Mouse (Mus musculus) urinary bladder, postnatal 10 days (tissue): ENCODE results near the gene Fam83f.
"Not testable (repeated sequence)": the region's sequence is repeated elsewhere in the genome, so short reads cannot be mapped to it uniquely, and the experiment has no call there.

Experiments
- DNase-seq: peaks from one replicate; pipeline ENCODE4 v3.0.0; 2022; ENCODE audit warnings: low spot score

Fam83f gene

GRCm38 (mm10) chr15:80706596-80706995, 34.9 kb downstream of the Fam83f start:
- DNase-seq = no peak

GRCm38 (mm10) chr15:80707088-80707487, 35.4 kb downstream of the Fam83f start:
- DNase-seq = no peak

- no peak for DNase-seq
Measured at GRCm38 (mm10) chr15:80709593-80709992, 37.9 kb downstream of the Fam83f start.

GRCm38 (mm10) chr15:80710257-80710607, 38.6 kb downstream of the Fam83f start:
- DNase-seq = no peak

- DNase-seq = peak; percentile 96
Measured at GRCm38 (mm10) chr15:80710608-80711363, 39.1 kb downstream of the Fam83f start, which contains the start of gene Tnrc6b. Gene Tnrc6b, plus strand, starts transcription at chr15:80711313.

- DNase-seq = no peak
Measured at GRCm38 (mm10) chr15:80711401-80712151, 39.9 kb downstream of the Fam83f start.

GRCm38 (mm10) chr15:80714299-80714698, 42.7 kb downstream of the Fam83f start:
- DNase-seq = no peak

- no peak for DNase-seq
Measured at GRCm38 (mm10) chr15:80716631-80717135, 45.0 kb downstream of the Fam83f start.

- DNase-seq = no peak
Measured at GRCm38 (mm10) chr15:80717431-80717830, 45.8 kb downstream of the Fam83f start.

- DNase-seq = no peak
Measured at GRCm38 (mm10) chr15:80720249-80720648, 48.6 kb downstream of the Fam83f start.

GRCm38 (mm10) chr15:80721861-80722260, 50.2 kb downstream of the Fam83f start:
- no peak for DNase-seq

GRCm38 (mm10) chr15:80722366-80722765, 50.7 kb downstream of the Fam83f start:
- DNase-seq = no peak

GRCm38 (mm10) chr15:80729477-80729876, 57.8 kb downstream of the Fam83f start:
- DNase-seq = no peak

- DNase-seq = no peak
Measured at GRCm38 (mm10) chr15:80731043-80731442, 59.4 kb downstream of the Fam83f start.

GRCm38 (mm10) chr15:80731511-80731910, 59.9 kb downstream of the Fam83f start:
- DNase-seq = no peak

- no peak for DNase-seq
Measured at GRCm38 (mm10) chr15:80732266-80733030, 60.8 kb downstream of the Fam83f start.

GRCm38 (mm10) chr15:80735300-80735699, 63.7 kb downstream of the Fam83f start:
- no peak for DNase-seq

- DNase-seq = not testable (repeated sequence)
Measured at GRCm38 (mm10) chr15:80735708-80736107, 64.1 kb downstream of the Fam83f start.

- no peak for DNase-seq
Measured at GRCm38 (mm10) chr15:80736553-80736952, 64.9 kb downstream of the Fam83f start.

GRCm38 (mm10) chr15:80738244-80738643, 66.6 kb downstream of the Fam83f start:
- DNase-seq = no peak

GRCm38 (mm10) chr15:80739972-80740371, 68.3 kb downstream of the Fam83f start:
- no peak for DNase-seq

GRCm38 (mm10) chr15:80741836-80742235, 70.2 kb downstream of the Fam83f start:
- DNase-seq = no peak
